Mouse (Mus musculus): ENCODE measurements at regions not wholly inside any gene's neighbourhood (a gene's known extent, or its start where the extent isn't known, plus 50 kb on each side); places are given as distances from the start of the nearest gene placed in this dataset.

- DNase-seq = peak; percentile 8
Observed at GRCm38 (mm10) chr1:190290061-190290460, 119.5 kb upstream of the Prox1 start.

- no peak for DNase-seq
Observed at GRCm38 (mm10) chr1:190286481-190287145, 116.1 kb upstream of the Prox1 start.

- no peak for DNase-seq
Observed at GRCm38 (mm10) chr1:190285636-190286035, 115.1 kb upstream of the Prox1 start.

DNA sequence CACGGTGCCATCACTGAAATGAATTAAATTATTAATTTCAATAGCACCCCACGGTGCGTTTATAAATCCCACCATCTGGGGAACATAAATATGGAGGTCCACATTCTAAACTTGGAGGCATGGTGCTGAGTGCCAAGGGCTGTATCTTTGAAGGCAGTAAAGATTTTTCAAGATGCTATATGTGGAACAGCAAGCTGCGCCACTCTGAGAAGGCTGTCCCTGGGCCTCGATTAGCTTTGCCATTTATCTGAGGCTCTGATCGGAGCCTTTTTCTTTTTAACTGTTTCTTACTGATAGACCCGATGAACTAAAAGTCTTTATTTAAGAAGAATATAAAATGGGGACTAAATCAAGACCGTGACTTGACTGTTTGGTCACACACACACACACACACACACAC, 114.5 kb upstream of the Prox1 start:
- DNase-seq = no peak

DNA sequence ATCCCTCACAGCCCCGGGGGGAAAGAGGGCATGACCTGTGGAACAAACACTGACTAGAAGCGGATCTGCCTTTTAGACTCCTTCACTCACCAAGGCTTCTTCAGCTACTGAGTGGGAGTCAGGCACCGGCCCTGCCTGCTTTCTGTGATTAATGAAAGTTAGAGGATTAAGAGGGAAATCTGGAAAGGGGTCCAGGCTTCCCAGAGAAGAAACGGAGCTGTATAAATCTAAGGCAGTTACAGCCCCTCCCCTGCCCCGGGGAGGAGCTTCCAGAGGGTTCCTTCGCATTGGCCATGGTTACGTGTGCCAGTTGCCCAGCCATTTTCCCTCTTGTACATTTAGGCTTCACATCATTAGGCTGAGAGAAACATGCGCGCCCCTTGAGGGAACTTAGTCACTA, 113.6 kb upstream of the Prox1 start:
- DNase-seq = no peak

DNA sequence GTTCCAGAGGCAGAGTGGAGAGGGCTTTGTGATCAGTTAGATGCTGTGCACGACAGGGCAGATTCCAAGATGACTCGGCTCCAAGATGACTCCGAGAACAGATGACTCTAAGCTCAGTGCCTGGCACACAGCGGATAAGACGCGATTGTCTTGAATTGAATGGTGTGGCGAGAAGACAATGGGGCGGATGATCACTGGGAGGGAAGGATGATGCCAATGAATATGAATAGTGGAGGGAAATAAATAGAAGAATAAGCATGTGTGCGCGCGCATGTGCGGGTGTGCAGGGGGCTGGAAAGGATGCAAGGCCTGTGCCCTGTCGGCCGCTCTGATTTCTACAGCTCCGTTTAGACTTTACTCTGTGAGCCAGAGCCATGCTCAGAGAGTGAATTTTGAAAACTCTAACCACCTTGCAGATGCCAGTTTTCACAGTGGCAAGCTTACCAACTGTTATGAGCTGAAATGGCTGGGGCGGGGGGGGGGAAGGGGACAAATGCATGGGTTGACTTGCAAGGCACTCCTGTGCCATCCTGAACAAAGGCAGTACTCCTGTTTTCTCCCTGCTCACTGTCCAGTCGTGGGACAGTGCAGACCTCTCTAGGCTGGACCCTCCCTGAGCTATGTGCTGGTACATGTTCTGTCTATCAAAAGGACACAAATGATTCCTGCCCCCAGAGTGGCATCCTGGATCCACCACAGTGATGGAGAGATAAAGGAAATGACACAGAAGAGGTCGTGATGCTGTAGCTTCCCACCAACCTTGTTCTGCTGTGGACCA, 109.8 kb upstream of the Prox1 start:
- DNase-seq = no peak

DNA sequence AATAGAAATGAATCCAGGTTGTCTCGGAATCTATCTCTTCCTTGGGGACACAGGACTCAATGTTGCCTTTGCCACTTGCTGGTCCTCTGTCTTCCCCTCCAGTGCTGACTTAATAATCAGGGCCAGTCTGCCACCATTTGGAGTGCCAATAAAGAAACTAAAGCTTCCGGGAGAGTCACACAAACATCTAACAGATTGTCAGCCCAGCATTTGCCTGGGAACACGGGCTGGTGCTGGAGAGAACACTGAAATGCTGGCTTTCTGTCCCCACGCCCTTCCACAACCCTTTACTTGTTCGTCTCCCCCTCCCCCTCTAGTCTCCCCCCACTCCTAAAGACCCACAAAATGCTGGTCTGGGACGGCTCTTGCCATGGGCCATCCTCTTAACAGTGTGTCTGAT, 104.4 kb upstream of the Prox1 start:
- DNase-seq = no peak

DNA sequence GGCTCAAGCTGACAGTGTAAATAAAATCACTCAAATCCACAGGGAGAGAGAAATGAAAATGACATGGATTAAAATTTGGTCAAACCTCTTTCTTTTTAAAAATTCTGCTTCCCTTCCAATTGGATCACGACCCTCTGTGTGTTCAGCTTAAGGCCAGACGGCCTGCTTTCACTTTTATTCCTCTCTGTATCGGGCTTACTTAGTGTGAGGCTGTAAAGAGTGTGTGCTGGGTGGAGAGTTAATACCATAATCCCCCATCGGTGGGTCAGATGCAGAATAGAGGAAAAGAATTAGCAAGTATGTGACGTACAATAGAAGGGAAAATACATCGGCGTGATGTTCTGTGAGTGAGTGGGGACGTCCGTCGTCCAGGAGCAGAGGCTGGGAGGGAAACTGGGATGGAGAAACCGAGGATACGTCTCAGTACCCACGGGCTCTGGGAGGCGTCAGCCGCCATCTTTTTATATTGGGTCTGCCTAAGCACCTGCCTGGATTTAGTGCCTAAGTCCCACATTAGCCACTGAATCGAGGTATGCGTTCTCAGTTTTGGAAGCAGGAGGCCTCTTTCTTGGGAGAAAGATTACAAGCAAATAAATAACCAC, 100.4 kb upstream of the Prox1 start:
- no peak for DNase-seq

DNA sequence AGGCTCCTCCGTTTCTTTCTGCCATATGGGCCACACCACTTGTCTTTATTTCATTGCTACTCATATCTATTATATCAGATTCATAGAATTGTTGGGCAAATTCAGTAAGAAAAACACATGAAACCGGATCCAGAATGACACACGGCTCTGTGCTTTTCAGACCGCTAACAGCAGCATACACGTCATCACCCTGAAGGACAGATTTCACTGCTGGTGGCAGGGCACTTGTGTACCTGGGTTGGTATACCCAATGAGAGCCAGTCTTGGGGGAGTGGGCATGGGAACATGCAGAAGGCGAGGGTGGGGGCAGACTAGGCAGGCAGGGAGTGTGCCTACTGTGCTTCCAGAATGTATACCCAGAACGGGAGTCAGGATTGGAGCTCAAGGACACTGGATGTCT, 98.7 kb upstream of the Prox1 start:
- peak; percentile 14 for DNase-seq

- DNase-seq = peak; percentile 26
Observed at GRCm38 (mm10) chr1:190265085-190265780, 94.7 kb upstream of the Prox1 start.

GRCm38 (mm10) chr1:190264501-190264900, 94.0 kb upstream of the Prox1 start:
- no peak for DNase-seq

DNA sequence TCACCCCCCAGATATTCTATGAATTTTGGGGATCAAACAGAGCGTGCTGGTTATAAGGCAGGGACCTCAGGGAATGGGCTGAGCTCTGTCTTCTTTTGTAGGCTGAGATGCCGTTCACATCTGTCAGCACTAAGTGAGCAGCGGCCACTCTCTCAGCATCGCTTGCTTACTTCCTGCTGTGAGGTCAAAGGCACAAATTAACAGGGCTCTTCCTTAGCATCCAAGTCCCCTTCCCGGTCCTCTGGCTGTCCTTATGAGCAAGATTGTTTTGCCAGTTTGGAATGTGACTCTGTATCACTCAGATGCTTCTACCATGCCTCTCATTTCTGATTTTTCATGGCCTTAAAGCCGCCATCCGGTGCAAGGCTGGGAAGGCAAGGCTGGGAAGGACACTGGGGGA, 93.1 kb upstream of the Prox1 start:
- no peak for DNase-seq

DNA sequence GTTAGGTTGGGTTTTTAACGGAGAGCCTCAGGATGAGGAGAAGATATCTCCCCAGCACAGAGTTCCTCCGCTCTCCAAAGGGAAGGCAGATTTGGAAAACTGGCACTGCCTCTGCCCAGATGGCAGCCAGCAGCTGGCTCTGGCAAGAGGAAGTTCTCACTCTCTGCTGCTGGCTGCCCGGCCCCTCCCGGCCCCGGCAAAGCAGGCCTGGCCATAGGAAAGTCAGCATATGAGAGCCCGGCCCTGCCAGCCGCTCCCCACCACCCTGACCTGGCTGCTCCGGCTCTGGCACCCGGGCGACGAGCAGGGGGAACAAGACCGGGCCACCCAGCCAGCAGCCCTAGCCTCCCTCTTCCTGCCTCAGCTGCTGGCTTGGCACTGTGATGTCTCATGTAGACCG, 89.1 kb upstream of the Prox1 start:
- DNase-seq = no peak

DNA sequence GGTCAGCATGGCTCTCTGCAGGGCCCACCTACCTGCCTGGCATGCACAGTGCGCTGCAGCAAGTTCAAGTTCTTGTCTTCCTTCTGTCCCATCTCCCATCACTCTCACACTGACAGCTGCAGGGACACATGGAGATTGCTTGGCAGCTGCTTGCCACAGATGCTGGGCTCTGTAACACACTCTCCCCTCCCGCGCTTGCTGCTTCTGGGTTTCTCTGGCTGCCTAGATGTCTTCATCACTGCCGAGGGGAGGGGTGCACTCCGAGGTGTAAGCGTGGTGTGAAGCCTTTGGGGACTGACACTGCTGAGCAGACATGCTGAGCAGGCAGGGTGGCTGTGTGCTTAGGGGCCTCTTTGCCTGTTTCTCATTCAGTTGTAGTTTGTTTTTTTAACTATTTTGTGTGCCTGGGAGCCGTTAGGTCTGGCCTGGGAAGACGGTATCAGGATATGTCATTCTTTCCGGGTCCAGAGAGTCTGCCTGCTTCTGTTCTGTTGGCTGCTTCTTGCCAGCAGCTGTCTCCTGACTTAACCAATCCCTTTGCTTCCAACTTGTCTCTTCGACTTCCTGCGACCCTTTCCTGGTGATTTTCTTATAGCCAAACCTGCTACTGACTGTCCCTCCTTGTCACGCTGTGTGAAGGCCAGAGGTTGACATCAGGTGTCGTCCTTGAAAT, 80.2 kb upstream of the Prox1 start:
- no peak for DNase-seq

- no peak for DNase-seq
Observed at GRCm38 (mm10) chr1:190242526-190242925, 72.0 kb upstream of the Prox1 start.

DNA sequence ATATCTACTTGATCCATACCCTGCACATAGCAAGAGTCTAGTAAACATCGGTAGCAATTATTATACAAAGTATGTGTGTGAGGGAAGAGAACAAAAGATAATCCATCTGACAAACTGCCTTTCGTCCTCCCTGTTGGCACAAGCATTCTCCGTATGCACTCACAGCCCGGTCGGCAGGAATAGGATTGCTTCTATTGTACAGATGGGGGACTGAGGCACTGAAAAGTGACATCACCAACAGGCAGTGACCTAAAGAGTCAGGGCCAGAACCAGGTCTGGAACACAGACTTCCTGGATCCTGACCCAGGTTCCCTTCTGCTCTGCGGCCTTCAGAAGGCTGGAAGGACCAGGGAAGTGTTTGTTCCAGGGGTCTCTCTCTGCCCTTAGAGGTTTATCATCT, 69.3 kb upstream of the Prox1 start:
- DNase-seq = no peak

DNA sequence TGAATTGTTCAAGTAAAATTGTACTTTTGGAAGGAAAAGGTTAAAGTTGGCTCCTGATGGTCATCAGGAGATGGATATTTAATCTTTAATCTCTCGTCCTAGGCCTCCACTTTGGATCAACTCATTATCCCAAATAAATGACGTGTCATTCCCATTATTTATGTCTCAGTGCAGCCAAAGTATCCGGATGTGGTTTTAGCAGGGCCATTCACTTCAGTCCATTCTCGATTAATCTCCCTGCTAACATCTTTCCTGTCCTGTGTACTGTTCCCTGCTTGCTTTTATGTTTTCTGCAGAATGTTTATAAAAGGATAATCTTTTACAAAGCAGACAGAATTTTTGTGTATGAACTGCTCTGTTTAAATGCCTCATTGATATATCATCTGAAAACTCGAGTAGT, 60.4 kb upstream of the Prox1 start:
- no peak for DNase-seq

GRCm38 (mm10) chr1:190220417-190220816, 49.9 kb upstream of the Prox1 start:
- DNase-seq = no peak
